Mouse (Mus musculus): ENCODE data around the gene Cryzl2.

Cryzl2 gene

GRCm38 (mm10) chr1:157474865-157475264 lies 16.5 kb downstream of the Cryzl2 start:
- TF ChIP-seq CTCF (conservative IDR thresholded peaks at IDR 0.05; ENCODE audit: low read length) = no peak
- no peak for TF ChIP-seq NANOG (IDR thresholded peaks at IDR 0.05; ENCODE audit: borderline replicate concordance, low read length)
- TF ChIP-seq POU5F1 (IDR thresholded peaks at IDR 0.05; ENCODE audit: borderline replicate concordance, low read length) = no peak
- Histone ChIP-seq H3K4me1 (replicated peaks; ENCODE audit: low read depth, low read length) (no peaks in the 10 kb centered on the region), H3K9me3 (ENCODE audit: low read length) (peaks cover under 1% of the 10 kb centered on the region; the same call in 1 of the 2 replicates), H3K4me3 (replicated peaks; ENCODE audit: low read length) (no peak overlapping the region), H3K27me3 (ENCODE audit: insufficient read depth, low read length) (no peaks in the 10 kb centered on the region), H3K36me3 (ENCODE audit: insufficient read depth, low read length) (no peaks in the 10 kb centered on the region)

GRCm38 (mm10) chr1:157476231-157476630 lies 17.9 kb downstream of the Cryzl2 start:
- no peaks in the 10 kb centered on the region for H3K27me3 ChIP-seq (ENCODE audit: insufficient read depth, low read length)
- TF ChIP-seq CTCF (conservative IDR thresholded peaks at IDR 0.05; ENCODE audit: low read length) (no peak), POU5F1 (IDR thresholded peaks at IDR 0.05; ENCODE audit: borderline replicate concordance, low read length) (no peak), NANOG (IDR thresholded peaks at IDR 0.05; ENCODE audit: borderline replicate concordance, low read length) (no peak)
- H3K36me3 ChIP-seq (ENCODE audit: insufficient read depth, low read length) = no peaks in the 10 kb centered on the region
- no peaks in the 10 kb centered on the region for H3K4me1 ChIP-seq (replicated peaks; ENCODE audit: low read depth, low read length)
- H3K9me3 ChIP-seq (ENCODE audit: low read length) = peaks cover 14% of the 10 kb centered on the region
- H3K4me3 ChIP-seq (replicated peaks; ENCODE audit: low read length) = no peak overlapping the region

- H3K36me3 ChIP-seq (ENCODE audit: insufficient read depth, low read length) = no peaks in the 10 kb centered on the region
- peaks cover 18% of the 10 kb centered on the region for H3K9me3 ChIP-seq (ENCODE audit: low read length)
- TF ChIP-seq POU5F1 (IDR thresholded peaks at IDR 0.05; ENCODE audit: borderline replicate concordance, low read length) (no peak), NANOG (IDR thresholded peaks at IDR 0.05; ENCODE audit: borderline replicate concordance, low read length) (no peak)
- no peaks in the 10 kb centered on the region for H3K4me1 ChIP-seq (replicated peaks; ENCODE audit: low read depth, low read length)
- no peaks in the 10 kb centered on the region for H3K27me3 ChIP-seq (ENCODE audit: insufficient read depth, low read length)
- H3K4me3 ChIP-seq (replicated peaks; ENCODE audit: low read length) = no peak overlapping the region
Measured at GRCm38 (mm10) chr1:157480090-157480489, 21.7 kb downstream of the Cryzl2 start.

- no peaks in the 10 kb centered on the region for H3K27me3 ChIP-seq (ENCODE audit: insufficient read depth, low read length)
- peaks cover 18% of the 10 kb centered on the region for H3K9me3 ChIP-seq (ENCODE audit: low read length)
- no peaks in the 10 kb centered on the region for H3K36me3 ChIP-seq (ENCODE audit: insufficient read depth, low read length)
- H3K4me1 ChIP-seq (replicated peaks; ENCODE audit: low read depth, low read length) = no peaks in the 10 kb centered on the region
- no peak overlapping the region for H3K4me3 ChIP-seq (replicated peaks; ENCODE audit: low read length)
- TF ChIP-seq NANOG (IDR thresholded peaks at IDR 0.05; ENCODE audit: borderline replicate concordance, low read length) (no peak), CTCF (conservative IDR thresholded peaks at IDR 0.05; ENCODE audit: low read length) (no peak), POU5F1 (IDR thresholded peaks at IDR 0.05; ENCODE audit: borderline replicate concordance, low read length) (no peak)
Measured at GRCm38 (mm10) chr1:157480901-157481300, 22.5 kb downstream of the Cryzl2 start.

GRCm38 (mm10) chr1:157481666-157482065 lies 23.3 kb downstream of the Cryzl2 start:
- no peaks in the 10 kb centered on the region for H3K27me3 ChIP-seq (ENCODE audit: insufficient read depth, low read length)
- TF ChIP-seq NANOG (IDR thresholded peaks at IDR 0.05; ENCODE audit: borderline replicate concordance, low read length) (no peak), POU5F1 (IDR thresholded peaks at IDR 0.05; ENCODE audit: borderline replicate concordance, low read length) (no peak), CTCF (conservative IDR thresholded peaks at IDR 0.05; ENCODE audit: low read length) (no peak)
- H3K4me1 ChIP-seq (replicated peaks; ENCODE audit: low read depth, low read length) = no peaks in the 10 kb centered on the region
- no peaks in the 10 kb centered on the region for H3K36me3 ChIP-seq (ENCODE audit: insufficient read depth, low read length)
- H3K4me3 ChIP-seq (replicated peaks; ENCODE audit: low read length) = no peak overlapping the region
- peaks cover 18% of the 10 kb centered on the region for H3K9me3 ChIP-seq (ENCODE audit: low read length)

GRCm38 (mm10) chr1:157484161-157484560 lies 25.8 kb downstream of the Cryzl2 start:
- H3K36me3 ChIP-seq (ENCODE audit: insufficient read depth, low read length) = no peaks in the 10 kb centered on the region
- TF ChIP-seq CTCF (conservative IDR thresholded peaks at IDR 0.05; ENCODE audit: low read length) (no peak), POU5F1 (IDR thresholded peaks at IDR 0.05; ENCODE audit: borderline replicate concordance, low read length) (no peak), NANOG (IDR thresholded peaks at IDR 0.05; ENCODE audit: borderline replicate concordance, low read length) (no peak)
- H3K4me3 ChIP-seq (replicated peaks; ENCODE audit: low read length) = no peak overlapping the region
- H3K27me3 ChIP-seq (ENCODE audit: insufficient read depth, low read length) = no peaks in the 10 kb centered on the region
- 0 out of 2 replicates have a peak, but pooled peaks cover 4% of the 10 kb centered on the region for H3K4me1 ChIP-seq (replicated peaks; ENCODE audit: low read depth, low read length)
- peaks cover 18% of the 10 kb centered on the region for H3K9me3 ChIP-seq (ENCODE audit: low read length)

GRCm38 (mm10) chr1:157500657-157501056 lies 42.3 kb downstream of the Cryzl2 start:
- H3K27me3 ChIP-seq (ENCODE audit: insufficient read depth, low read length) = no peaks in the 10 kb centered on the region
- no peaks in the 10 kb centered on the region for H3K36me3 ChIP-seq (ENCODE audit: insufficient read depth, low read length)
- no peak overlapping the region for H3K4me3 ChIP-seq (replicated peaks; ENCODE audit: low read length)
- TF ChIP-seq CTCF (conservative IDR thresholded peaks at IDR 0.05; ENCODE audit: low read length) (no peak), POU5F1 (IDR thresholded peaks at IDR 0.05; ENCODE audit: borderline replicate concordance, low read length) (no peak), NANOG (IDR thresholded peaks at IDR 0.05; ENCODE audit: borderline replicate concordance, low read length) (no peak)
- peaks cover 11% of the 10 kb centered on the region for H3K9me3 ChIP-seq (ENCODE audit: low read length)
- no peaks in the 10 kb centered on the region for H3K4me1 ChIP-seq (replicated peaks; ENCODE audit: low read depth, low read length)

GRCm38 (mm10) chr1:157501352-157501945 lies 43.1 kb downstream of the Cryzl2 start:
- Histone ChIP-seq H3K4me1 (replicated peaks; ENCODE audit: low read depth, low read length) (no peaks in the 10 kb centered on the region), H3K9me3 (ENCODE audit: low read length) (peaks cover 11% of the 10 kb centered on the region), H3K4me3 (replicated peaks; ENCODE audit: low read length) (no peak overlapping the region), H3K36me3 (ENCODE audit: insufficient read depth, low read length) (no peaks in the 10 kb centered on the region), H3K27me3 (ENCODE audit: insufficient read depth, low read length) (no peaks in the 10 kb centered on the region)
- TF ChIP-seq NANOG (IDR thresholded peaks at IDR 0.05; ENCODE audit: borderline replicate concordance, low read length) (no peak), CTCF (conservative IDR thresholded peaks at IDR 0.05; ENCODE audit: low read length) (no peak), POU5F1 (IDR thresholded peaks at IDR 0.05; ENCODE audit: borderline replicate concordance, low read length) (no peak)

- H3K4me3 ChIP-seq (replicated peaks; ENCODE audit: low read length) = no peak overlapping the region
- no peaks in the 10 kb centered on the region for H3K36me3 ChIP-seq (ENCODE audit: insufficient read depth, low read length)
- TF ChIP-seq POU5F1 (IDR thresholded peaks at IDR 0.05; ENCODE audit: borderline replicate concordance, low read length) (no peak), CTCF (conservative IDR thresholded peaks at IDR 0.05; ENCODE audit: low read length) (no peak), NANOG (IDR thresholded peaks at IDR 0.05; ENCODE audit: borderline replicate concordance, low read length) (no peak)
- H3K4me1 ChIP-seq (replicated peaks; ENCODE audit: low read depth, low read length) = no peaks in the 10 kb centered on the region
- peaks cover 11% of the 10 kb centered on the region for H3K9me3 ChIP-seq (ENCODE audit: low read length)
- no peaks in the 10 kb centered on the region for H3K27me3 ChIP-seq (ENCODE audit: insufficient read depth, low read length)
Measured at GRCm38 (mm10) chr1:157503071-157503470, 44.7 kb downstream of the Cryzl2 start.
